Mouse (Mus musculus) hindbrain, embryonic 16.5 days (tissue): ENCODE measurements around the gene Lin7c. TPM values are rescaled to one million over a fixed set of nuclear protein-coding genes. Genes with fewer than 3 reads are reported as not detected.

Experiments
- ATAC-seq: fragments of 200-750 bp; cut with Nextera tagmentation; 2 replicates; pipeline ENCODE4 v1.8.0; 2017; ENCODE audit warnings: moderate TSS enrichment, moderate library complexity
- H3K27ac ChIP-seq: fragments of 300-500 bp; sonication (generic); 2 replicates; pipeline ENCODE4 v1.5.1; 2014; ENCODE audit warnings: low read depth, mild to moderate bottlenecking, control low read depth, low read length, moderate library complexity
- H3K27me3 ChIP-seq: fragments of 300-500 bp; sonication (generic); replicated peaks from 2 replicates; pipeline ENCODE4 v1.6.1; 2014; ENCODE audit warnings: low read length; ENCODE audit not compliant: control insufficient read depth, insufficient read depth
- H3K36me3 ChIP-seq: fragments of 300-500 bp; sonication (generic); 2 replicates; pipeline ENCODE4 v1.6.1; 2014; ENCODE audit warnings: mild to moderate bottlenecking, low read length, moderate library complexity, mixed read lengths; ENCODE audit not compliant: control insufficient read depth, insufficient read depth
- H3K4me1 ChIP-seq: fragments of 300-500 bp; sonication (generic); 2 replicates; pipeline ENCODE4 v1.6.1; 2014; ENCODE audit warnings: low read depth, low read length; ENCODE audit not compliant: control insufficient read depth, insufficient read depth
- H3K4me2 ChIP-seq: fragments of 300-500 bp; sonication (generic); 2 replicates; pipeline ENCODE4 v1.6.1; 2014; ENCODE audit warnings: mild to moderate bottlenecking, low read length, control low read depth, moderate library complexity
- H3K4me3 ChIP-seq: fragments of 300-500 bp; sonication (generic); 2 replicates; pipeline ENCODE4 v1.5.1; 2014; ENCODE audit warnings: mild to moderate bottlenecking, low read length, control low read depth, moderate library complexity
- H3K9ac ChIP-seq: fragments of 300-500 bp; sonication (generic); 2 replicates; pipeline ENCODE4 v1.6.1; 2014; ENCODE audit warnings: low read depth, mild to moderate bottlenecking, control low read depth, low read length, moderate library complexity
- H3K9me3 ChIP-seq: fragments of 300-500 bp; sonication (generic); 2 replicates; pipeline ENCODE4 v1.6.1; 2014; ENCODE audit warnings: mild to moderate bottlenecking, low read length, moderate library complexity; ENCODE audit not compliant: control insufficient read depth
- WGBS: fragments of 180-500 bp; shearing (Covaris S2); extraction: QIAGEN DNeasy Blood & Tissue Kit; methylation state at CpG from one replicate; pipeline ENCODE4 v1.1.7; 2014; 5-methylcytosine and 5-hydroxymethylcytosine counted together
- polyA plus RNA-seq: library from polyadenylated mRNA; unstranded; fragments of >200 nt; fragmentation: Nextera tagmentation; extraction: Ambion mirVana; gene quantifications from 2 replicates; pipeline ENCODE4 v1.2.1, GENCODE M21; 2015

Gene Lin7c
- polyA plus RNA-seq, 1 experiment from 2014 or later, result 194 TPM

DNA sequence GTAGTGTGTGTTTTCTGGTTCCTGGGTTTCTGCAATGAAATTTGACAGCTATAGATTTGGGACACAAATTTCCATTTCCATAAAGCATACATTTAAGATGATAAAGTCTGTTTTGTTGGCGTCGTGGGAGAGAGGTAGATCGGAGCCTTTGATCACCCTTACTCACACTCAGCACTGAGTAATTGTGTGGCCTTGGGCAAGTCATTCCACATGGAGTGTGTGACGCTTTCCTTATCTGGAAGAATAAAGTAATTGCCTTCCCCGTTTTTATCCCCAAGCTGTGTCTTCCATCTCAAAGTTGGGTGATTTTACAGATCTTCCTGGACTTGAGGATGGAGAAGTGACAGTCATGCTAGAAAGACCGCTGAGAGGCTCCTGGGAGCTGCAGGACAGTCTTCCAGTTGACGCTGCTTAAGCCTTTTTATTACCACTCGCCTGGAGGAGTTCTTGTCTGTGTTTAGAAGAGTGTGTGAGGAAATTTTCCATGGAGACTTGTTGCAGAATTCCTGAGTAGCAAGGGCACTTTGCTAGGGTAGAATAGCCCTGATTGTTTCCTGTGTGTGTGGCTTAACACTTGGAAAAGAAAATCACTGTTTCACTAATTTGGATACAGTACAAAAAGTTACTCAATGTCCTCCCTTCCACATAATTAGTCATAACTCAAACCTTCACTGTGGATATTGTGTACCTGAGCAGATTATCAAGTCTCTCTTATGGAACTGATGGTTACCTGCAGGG, 30.8 kb downstream of the Lin7c start:
- H3K36me3 ChIP-seq, result no peaks in the 10 kb centered on the region
- H3K4me1 ChIP-seq, result peaks cover 24% of the 10 kb centered on the region
- H3K27me3 ChIP-seq, result no peaks in the 10 kb centered on the region
- ATAC-seq, result no peak
- no peaks in the 10 kb centered on the region for H3K9me3 ChIP-seq
- H3K4me3 ChIP-seq, result no peak overlapping the region
- no peak overlapping the region for H3K27ac ChIP-seq
- WGBS, result 64% methylated on average over 8 of the region's 8 CpGs
- H3K9ac ChIP-seq, result no peak overlapping the region
- no peak overlapping the region for H3K4me2 ChIP-seq

DNA sequence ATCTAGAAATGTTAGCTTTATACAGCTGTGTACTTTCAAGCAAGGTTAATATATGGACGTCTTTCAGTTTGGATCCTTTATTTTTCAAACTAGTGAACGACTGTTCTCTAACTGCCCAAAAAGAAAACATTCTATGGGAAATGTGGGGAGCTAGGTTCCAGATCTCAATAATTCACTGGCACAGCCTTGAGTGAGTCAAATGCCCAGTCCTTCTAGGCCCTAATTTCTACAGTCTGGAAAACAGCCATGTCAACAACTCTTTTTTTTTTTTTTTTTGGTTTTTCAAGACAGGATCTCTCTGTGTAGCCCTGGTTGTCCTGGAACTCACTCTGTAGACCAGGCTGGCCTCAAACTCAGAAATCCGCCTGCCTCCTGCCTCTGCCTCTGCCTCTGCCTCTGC, 31.7 kb downstream of the Lin7c start:
- no peak overlapping the region for H3K4me3 ChIP-seq
- H3K4me1 ChIP-seq, result peaks cover 24% of the 10 kb centered on the region
- H3K27ac ChIP-seq, result no peak overlapping the region
- ATAC-seq, result no peak
- H3K36me3 ChIP-seq, result no peaks in the 10 kb centered on the region
- no peaks in the 10 kb centered on the region for H3K9me3 ChIP-seq
- H3K9ac ChIP-seq, result no peak overlapping the region
- 92% methylated on average over 3 of the region's 3 CpGs for WGBS
- H3K4me2 ChIP-seq, result no peak overlapping the region
- no peaks in the 10 kb centered on the region for H3K27me3 ChIP-seq

DNA sequence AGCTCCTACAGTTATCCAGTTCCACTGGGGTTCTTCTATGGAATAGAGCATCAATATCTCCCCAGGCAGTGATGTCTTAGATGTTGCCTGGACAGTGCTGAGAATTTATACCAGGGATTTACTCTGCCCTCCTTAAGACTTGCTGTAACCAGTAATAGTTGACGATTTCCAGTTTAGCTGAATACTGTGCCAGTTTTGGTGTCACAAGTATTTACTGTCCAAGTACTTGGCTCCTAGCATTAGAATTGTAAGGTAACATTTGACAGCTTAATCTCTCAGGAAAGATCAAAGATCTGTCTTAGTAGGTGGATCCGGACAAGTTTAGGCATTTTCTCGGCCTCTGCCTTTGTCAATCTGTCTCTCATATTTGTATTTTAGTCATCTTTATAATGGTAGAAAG, 32.4 kb downstream of the Lin7c start:
- Histone ChIP-seq H3K4me1 (peaks cover 24% of the 10 kb centered on the region), H3K9ac (no peak overlapping the region), H3K27me3 (no peaks in the 10 kb centered on the region), H3K9me3 (no peaks in the 10 kb centered on the region), H3K4me3 (no peak overlapping the region), H3K27ac (no peak overlapping the region), H3K36me3 (no peaks in the 10 kb centered on the region), H3K4me2 (no peak overlapping the region)
- no peak for ATAC-seq
- 66% methylated on average over 3 of the region's 3 CpGs for WGBS

DNA sequence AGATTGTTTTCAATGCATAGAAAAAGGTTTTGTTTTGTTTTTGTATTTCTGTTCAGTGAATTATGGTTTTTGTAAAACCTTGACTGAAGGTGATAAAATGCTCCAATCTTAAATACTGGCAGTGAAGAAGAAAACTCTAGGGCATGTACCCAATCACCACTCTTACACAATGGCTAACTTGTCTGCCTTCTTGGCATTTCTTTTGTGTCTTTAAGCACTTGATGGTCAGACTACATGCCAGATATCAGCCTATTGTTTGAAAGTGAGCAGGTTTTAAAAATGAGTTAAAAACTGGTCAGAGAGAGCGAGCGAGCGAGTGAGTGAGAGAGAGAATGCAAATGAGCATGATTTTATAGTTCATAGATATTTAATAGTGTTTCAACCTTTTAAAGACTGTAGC, 33.3 kb downstream of the Lin7c start:
- Histone ChIP-seq H3K9ac (no peak overlapping the region), H3K27ac (no peak overlapping the region), H3K4me2 (no peak overlapping the region), H3K27me3 (no peaks in the 10 kb centered on the region), H3K36me3 (no peaks in the 10 kb centered on the region), H3K9me3 (no peaks in the 10 kb centered on the region), H3K4me3 (no peak overlapping the region), H3K4me1 (peaks cover 17% of the 10 kb centered on the region)
- ATAC-seq, result no peak
- 66% methylated on average over 3 of the region's 3 CpGs for WGBS

DNA sequence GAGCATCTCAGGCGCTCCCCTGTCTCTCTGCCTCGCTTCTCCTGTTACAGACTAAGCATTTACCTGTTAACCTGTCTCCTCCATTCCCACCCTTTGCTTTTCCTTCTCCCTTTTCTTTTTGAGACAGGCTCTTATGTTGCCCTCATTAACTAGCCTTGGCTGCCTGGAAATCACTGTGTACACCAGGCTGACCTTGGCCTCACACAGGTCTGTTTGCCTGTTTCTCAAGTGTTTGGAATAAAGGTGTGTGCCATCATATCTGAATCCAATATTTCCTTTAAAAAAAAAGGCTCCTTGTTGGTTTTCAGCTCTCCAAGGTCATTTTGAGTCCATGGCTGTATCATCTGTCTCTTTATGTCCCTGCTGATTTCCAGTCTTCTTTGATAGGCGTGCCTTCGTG, 36.3 kb downstream of the Lin7c start:
- H3K36me3 ChIP-seq, result no peaks in the 10 kb centered on the region
- 88% methylated on average over 4 of the region's 4 CpGs for WGBS
- H3K27me3 ChIP-seq, result no peaks in the 10 kb centered on the region
- no peak overlapping the region for H3K9ac ChIP-seq
- H3K9me3 ChIP-seq, result no peaks in the 10 kb centered on the region
- H3K4me2 ChIP-seq, result no peak overlapping the region
- ATAC-seq, result no peak
- H3K27ac ChIP-seq, result no peak overlapping the region
- no peaks in the 10 kb centered on the region for H3K4me1 ChIP-seq
- no peak overlapping the region for H3K4me3 ChIP-seq

DNA sequence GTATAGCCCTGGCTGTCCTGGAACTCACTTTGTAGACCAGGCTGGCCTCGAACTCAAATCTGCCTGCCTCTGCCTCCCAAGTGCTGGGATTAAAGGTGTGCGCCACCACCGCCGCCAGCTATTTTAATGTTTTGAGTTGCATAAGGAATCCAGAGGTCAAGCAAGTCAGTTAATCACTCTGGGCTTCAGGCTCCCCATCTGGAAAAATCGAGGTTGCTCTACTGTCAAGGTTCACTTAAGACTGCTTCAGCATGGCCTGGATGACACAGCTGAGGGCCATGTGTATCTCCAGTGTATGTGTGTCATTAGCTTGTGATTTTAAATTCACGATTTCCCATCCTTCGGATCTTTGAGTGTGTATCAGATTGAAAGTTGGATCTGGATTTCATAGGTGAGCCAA, 36.8 kb downstream of the Lin7c start:
- H3K4me1 ChIP-seq, result no peaks in the 10 kb centered on the region
- no peak overlapping the region for H3K4me3 ChIP-seq
- H3K27me3 ChIP-seq, result no peaks in the 10 kb centered on the region
- H3K27ac ChIP-seq, result no peak overlapping the region
- H3K9ac ChIP-seq, result no peak overlapping the region
- no peaks in the 10 kb centered on the region for H3K9me3 ChIP-seq
- no peaks in the 10 kb centered on the region for H3K36me3 ChIP-seq
- no peak overlapping the region for H3K4me2 ChIP-seq
- 87% methylated on average over 7 of the region's 7 CpGs for WGBS
- ATAC-seq, result peak; percentile 13; the same call in 1 of the 2 replicates

DNA sequence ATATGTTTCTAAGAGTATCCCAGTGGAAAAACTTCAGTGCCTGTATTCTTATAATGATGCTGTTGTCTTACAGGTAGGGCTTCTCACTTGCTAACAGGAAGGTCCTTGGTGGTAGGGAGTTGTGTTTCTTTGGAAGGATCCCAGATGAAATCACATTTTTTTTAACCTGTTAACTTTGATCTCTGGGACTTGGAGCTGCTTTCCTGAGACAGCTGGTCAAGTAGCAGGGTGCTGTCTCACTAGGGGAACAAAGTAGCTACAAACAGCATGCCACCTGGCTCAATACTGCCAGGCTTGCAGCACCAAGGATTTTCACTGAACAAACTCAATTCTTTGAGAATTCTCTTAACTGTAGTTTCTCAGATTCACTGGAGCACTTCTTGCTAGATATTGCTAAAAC, 37.2 kb downstream of the Lin7c start:
- Histone ChIP-seq H3K9me3 (no peaks in the 10 kb centered on the region), H3K27ac (no peak overlapping the region), H3K4me3 (no peak overlapping the region), H3K4me2 (no peak overlapping the region), H3K4me1 (no peaks in the 10 kb centered on the region; the same call in 1 of the 2 replicates), H3K9ac (no peak overlapping the region), H3K27me3 (no peaks in the 10 kb centered on the region), H3K36me3 (no peaks in the 10 kb centered on the region)
- ATAC-seq, result peak; percentile 5; the same call in 1 of the 2 replicates

DNA sequence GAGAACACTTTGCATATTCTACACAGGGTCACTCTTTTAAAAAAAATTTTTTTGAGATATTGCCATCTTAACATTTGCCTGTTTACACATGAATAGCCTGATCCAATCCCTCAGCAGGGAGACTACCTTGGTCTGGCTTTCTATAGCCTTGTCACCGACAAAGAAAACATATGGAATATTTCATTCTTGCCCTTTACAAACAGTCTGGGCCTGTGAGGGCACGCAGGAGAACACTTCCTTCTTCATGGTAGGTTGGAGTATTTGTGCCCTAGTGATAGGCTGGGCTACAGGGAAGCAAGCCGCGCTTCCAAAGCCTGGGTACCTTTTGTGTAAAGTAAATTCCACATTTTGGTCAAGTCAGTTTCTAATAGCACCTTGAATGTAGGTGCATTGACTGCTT, 38.1 kb downstream of the Lin7c start:
- Histone ChIP-seq H3K9me3 (no peaks in the 10 kb centered on the region), H3K4me2 (no peak overlapping the region), H3K9ac (no peak overlapping the region), H3K27ac (no peak overlapping the region), H3K36me3 (no peaks in the 10 kb centered on the region), H3K4me1 (no peaks in the 10 kb centered on the region; the same call in 1 of the 2 replicates), H3K27me3 (no peaks in the 10 kb centered on the region), H3K4me3 (no peak overlapping the region)
- WGBS, result 61% methylated on average over 4 of the region's 4 CpGs
- peak; percentile 40; the same call in 1 of the 2 replicates for ATAC-seq

DNA sequence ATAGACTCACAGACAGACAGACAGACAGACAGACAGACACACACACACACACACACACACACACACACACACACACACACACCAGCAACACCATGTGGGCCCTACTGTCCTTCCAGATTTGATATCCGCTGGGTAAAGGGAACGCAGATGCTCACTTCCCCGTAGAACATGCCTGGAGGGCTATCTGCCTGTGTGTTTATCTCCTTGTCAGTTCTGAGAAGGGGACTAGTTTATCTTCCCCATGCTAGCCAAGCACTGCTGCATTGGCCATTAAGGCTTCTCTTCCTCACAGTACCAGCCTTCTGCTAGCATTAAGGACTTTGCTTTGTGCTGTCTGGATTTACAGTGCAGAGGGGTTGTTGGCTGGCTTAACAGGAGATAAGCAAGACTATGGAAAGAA, 38.6 kb downstream of the Lin7c start:
- Histone ChIP-seq H3K4me3 (no peak overlapping the region), H3K36me3 (no peaks in the 10 kb centered on the region), H3K4me2 (no peak overlapping the region), H3K4me1 (no peaks in the 10 kb centered on the region; the same call in 1 of the 2 replicates), H3K27me3 (no peaks in the 10 kb centered on the region), H3K27ac (no peak overlapping the region), H3K9me3 (no peaks in the 10 kb centered on the region), H3K9ac (no peak overlapping the region)
- ATAC-seq, result no peak
- 65% methylated on average over 3 of the region's 3 CpGs for WGBS
